Mouse (Mus musculus) C2C12 (cell line): ENCODE measurements around the gene Kalrn.

Experiments used
- CEBPB ChIP-seq: IDR thresholded peaks from one replicate; pipeline ENCODE4 v1.6.1; 2011; ENCODE audit warnings: low read depth, mild to moderate bottlenecking, control low read depth, moderate library complexity
- CTCF ChIP-seq: IDR thresholded peaks from one replicate; pipeline ENCODE4 v1.5.1; 2011; ENCODE audit not compliant: control insufficient read depth, insufficient read depth, insufficient read length
- FOSL1 ChIP-seq: IDR thresholded peaks from one replicate; pipeline ENCODE4 v1.8.0; 2011; ENCODE audit warnings: mild to moderate bottlenecking, low read length; ENCODE audit not compliant: poor library complexity, insufficient read depth, severe bottlenecking
- MAX ChIP-seq: IDR thresholded peaks from one replicate; pipeline ENCODE4 v1.6.1; 2011; ENCODE audit warnings: mild to moderate bottlenecking, control low read depth
- MYOG ChIP-seq: IDR thresholded peaks from one replicate; pipeline ENCODE4 v1.6.1; 2011; ENCODE audit not compliant: control insufficient read depth, insufficient read length; ENCODE audit errors: extremely low read depth
- USF1 ChIP-seq: IDR thresholded peaks from one replicate; pipeline ENCODE4 v1.6.1; 2011; ENCODE audit warnings: low read depth, mild to moderate bottlenecking, control low read depth, moderate library complexity

DNA sequence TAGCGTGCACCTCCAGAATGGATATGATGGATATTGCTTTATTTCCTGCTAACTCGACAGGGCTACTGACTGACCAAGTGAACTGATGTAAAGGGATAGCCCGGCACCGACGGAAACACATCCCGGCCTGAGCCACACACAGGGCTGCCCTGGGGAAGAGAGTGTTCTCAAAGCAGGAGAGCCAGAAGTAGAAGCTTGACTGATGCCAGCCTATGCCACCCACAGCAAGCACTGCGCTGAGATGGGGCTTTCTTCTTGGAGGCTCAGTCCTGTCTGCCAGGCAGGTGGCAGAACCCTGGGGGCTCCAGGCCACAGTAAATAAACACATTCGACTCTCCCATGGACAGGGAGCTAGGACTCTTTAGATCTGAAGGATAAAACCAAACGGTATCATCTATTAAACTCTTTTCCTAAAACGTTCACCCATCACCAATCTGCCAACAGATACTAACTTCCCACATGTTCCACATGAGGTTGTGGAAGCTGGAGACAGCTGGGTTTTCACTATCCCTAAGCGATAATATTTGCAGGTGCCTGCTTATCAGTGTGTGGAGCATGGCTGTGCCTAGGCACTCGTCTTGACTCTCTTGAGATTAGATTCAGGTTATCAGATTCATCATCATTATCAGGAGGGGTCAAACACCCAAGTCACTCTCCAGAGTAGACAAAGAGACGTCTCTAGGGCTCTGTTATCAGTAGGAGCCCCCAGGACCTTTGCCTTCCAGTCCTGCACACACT, 526.9 kb downstream of the Kalrn start:
- TF ChIP-seq CTCF: no peak
- TF ChIP-seq CEBPB: no peak
- TF ChIP-seq FOSL1: no peak
- TF ChIP-seq MAX: no peak
- TF ChIP-seq MYOG: no peak
- TF ChIP-seq USF1: no peak
